Mouse (Mus musculus) erythroblast, embryonic 14.5 days (primary cell): Measurements from ENCODE around the gene Olfr1390.

Source experiments
- GATA1 ChIP-seq: IDR thresholded peaks from 2 replicates; pipeline ENCODE4 v1.6.1; 2012; ENCODE audit warnings: low read length, inconsistent platforms, mixed read lengths
- TAL1 ChIP-seq: IDR thresholded peaks from 3 replicates; pipeline ENCODE4 v1.6.1; 2012; ENCODE audit warnings: low read length, inconsistent platforms, mixed read lengths

DNA sequence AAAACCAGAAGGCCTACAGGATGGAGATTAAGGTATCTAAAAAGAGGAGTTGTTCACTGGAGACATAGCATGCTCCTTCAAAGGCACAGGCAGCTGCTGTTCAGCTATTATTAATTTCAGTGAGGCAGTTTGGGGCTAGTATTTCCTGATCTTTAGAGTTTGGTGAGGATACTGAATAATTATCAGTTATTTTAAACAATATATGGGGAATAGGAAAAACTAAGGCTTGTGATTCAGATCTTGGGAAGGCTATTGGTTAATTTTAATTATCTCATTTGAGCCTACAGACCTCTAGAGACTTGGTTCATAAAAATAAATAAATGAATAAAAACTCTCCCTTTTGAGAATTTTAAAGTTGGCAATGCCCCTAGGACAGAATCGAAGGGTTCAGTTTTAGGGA is at the start of gene Olfr1390:
- TF ChIP-seq GATA1 (no peak), TAL1 (no peak)
